Mouse (Mus musculus) heart, embryonic 15.5 days (tissue): Measurements from ENCODE around the gene Syngr2. TPM values are rescaled to one million over a fixed set of nuclear protein-coding genes. Genes with fewer than 3 reads are reported as not detected.
"Not testable (repeated sequence)": the region's sequence is repeated elsewhere in the genome, so short reads cannot be mapped to it uniquely, and the experiment has no call there.

Source experiments
- ATAC-seq: fragments of 200-750 bp; cut with Nextera tagmentation; replicated peaks from 2 replicates; pipeline ENCODE4 v1.8.0; 2017; ENCODE audit warnings: low read depth, moderate TSS enrichment; ENCODE audit not compliant: insufficient number of reproducible peaks, insufficient read depth, low FRiP score
- H3K27ac ChIP-seq: fragments of 300-500 bp; sonication (generic); 2 replicates; pipeline ENCODE4 v1.5.1; 2015; ENCODE audit warnings: mild to moderate bottlenecking, inconsistent platforms
- H3K27me3 ChIP-seq: fragments of 300-500 bp; sonication (generic); 2 replicates; pipeline ENCODE4 v1.6.1; 2015; ENCODE audit warnings: inconsistent platforms
- H3K36me3 ChIP-seq: fragments of 300-500 bp; sonication (generic); 2 replicates; pipeline ENCODE4 v1.6.1; 2015; ENCODE audit warnings: mild to moderate bottlenecking, inconsistent platforms
- H3K4me1 ChIP-seq: fragments of 300-500 bp; sonication (generic); replicated peaks from 2 replicates; pipeline ENCODE4 v1.6.1; 2015; ENCODE audit warnings: inconsistent platforms
- H3K4me2 ChIP-seq: fragments of 300-500 bp; sonication (generic); 2 replicates; pipeline ENCODE4 v1.6.1; 2015; ENCODE audit warnings: inconsistent platforms, mild to moderate bottlenecking, moderate library complexity
- H3K4me3 ChIP-seq: fragments of 300-500 bp; sonication (generic); 2 replicates; pipeline ENCODE4 v1.5.1; 2015; ENCODE audit warnings: mild to moderate bottlenecking, inconsistent platforms
- H3K9ac ChIP-seq: fragments of 300-500 bp; sonication (generic); 2 replicates; pipeline ENCODE4 v1.6.1; 2015; ENCODE audit warnings: mild to moderate bottlenecking, inconsistent platforms
- H3K9me3 ChIP-seq: fragments of 300-500 bp; sonication (generic); replicated peaks from 2 replicates; pipeline ENCODE4 v1.6.1; 2016; ENCODE audit warnings: inconsistent platforms
- WGBS: fragments of 180-500 bp; shearing (Covaris S2); methylation state at CpG from one replicate; pipeline ENCODE4 v1.1.7; 2015; ENCODE audit warnings: mixed read lengths; 5-methylcytosine and 5-hydroxymethylcytosine counted together
- polyA plus RNA-seq: library from polyadenylated mRNA; unstranded; fragments of >200 nt; fragmentation: Nextera tagmentation; extraction: Ambion mirVana; gene quantifications from 2 replicates; pipeline ENCODE4 v1.2.1, GENCODE M21; 2015

Gene Syngr2
- polyA plus RNA-seq, 1 experiment from 2014 or later = 84.6 TPM

DNA sequence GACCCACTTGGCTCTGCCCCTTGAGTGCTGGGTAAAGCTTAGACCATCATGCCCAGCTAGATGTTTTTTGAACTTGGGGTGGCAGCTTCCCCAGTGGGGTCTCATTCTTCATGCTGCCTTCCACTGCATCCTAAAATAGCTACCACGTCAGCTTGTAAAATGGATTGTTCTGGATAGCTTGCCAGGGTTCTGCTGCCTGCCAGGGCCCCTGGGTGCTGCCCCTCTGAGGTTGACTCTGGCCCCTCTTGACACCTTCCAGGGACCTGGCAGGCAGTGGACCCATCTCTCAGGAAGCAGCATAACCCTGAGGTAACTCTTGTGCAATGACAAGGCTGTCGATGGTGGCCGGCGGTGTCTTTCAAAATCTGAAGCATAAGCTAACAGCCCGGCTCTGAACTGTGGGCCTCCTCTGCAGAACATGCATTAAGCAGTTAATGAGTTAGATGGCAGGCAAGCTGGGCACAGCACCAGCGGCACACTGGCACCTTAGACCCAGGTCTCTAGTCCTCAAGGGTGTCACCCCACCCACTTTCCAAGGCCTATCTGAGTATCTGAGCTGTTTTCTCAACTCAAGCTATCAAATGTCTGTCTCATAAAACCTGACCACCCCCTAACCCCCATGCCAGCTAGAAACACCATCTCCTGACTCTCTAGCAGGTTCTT lies 5.4 kb downstream of the Syngr2 start:
- ATAC-seq = no peak
- Histone ChIP-seq H3K9ac (0 out of 2 replicates have a peak overlapping the region, but pooled peaks have one; percentile 0), H3K36me3 (peaks cover 58% of the 10 kb centered on the region), H3K9me3 (no peaks in the 10 kb centered on the region), H3K4me1 (peaks cover 60% of the 10 kb centered on the region), H3K27ac (peak overlapping the region; percentile 42), H3K4me2 (no peak overlapping the region), H3K4me3 (no peak overlapping the region), H3K27me3 (no peaks in the 10 kb centered on the region)
- WGBS = 74% methylated on average over 6 of the region's 6 CpGs

DNA sequence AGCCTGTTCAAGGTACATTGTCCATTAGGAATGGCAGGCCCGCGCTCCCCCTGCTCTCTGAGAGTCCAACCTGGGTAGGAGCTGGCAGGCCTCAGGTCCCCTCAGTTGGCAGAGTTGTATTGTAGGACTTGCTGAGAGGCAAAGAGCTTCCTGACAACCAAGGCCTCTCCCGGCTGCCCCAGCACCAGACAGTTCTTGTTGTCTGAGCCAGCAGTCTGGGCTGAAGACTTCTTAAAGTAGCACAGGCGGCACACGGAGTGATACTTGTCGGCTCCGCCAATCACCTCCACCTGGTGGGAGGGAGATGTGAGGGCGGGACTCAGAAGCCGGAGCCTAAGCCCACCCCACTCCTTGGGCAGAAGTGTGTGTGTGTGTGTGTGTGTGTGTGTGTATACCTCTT lies 6.4 kb downstream of the Syngr2 start:
- not testable (repeated sequence) for H3K27ac ChIP-seq, ATAC-seq
- H3K36me3 ChIP-seq = peaks cover 66% of the 10 kb centered on the region

DNA sequence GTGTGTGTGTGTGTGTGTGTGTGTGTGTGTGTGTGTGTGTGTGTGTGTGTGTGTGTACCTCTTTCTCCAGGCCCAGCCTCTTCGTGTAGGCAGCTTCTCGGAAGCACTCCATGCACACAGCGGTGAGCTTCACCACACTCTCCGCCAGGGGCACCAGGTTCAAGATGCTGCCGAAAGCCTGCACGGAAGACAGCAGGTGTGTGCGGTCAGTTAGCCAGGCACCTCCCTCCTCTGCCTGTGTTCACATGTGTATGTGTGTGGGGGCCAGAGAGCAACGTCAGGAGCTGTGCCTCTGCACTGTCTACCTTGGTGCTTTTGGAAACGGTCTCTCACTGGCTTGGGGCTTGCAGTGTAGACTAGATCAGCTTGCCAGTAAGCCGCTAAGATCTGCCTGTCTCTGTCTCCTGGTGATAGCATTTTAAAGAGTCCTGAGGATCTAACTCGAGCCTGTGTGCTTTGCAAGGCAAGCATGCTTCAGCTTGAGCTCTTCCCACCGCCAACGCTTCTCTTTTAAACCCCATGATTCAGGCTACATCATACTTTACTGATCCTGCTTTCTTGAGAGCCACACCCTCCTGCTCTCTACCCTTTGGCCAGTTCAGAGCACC lies 7.0 kb downstream of the Syngr2 start:
- Histone ChIP-seq H3K9me3 (no peaks in the 10 kb centered on the region), H3K27me3 (no peaks in the 10 kb centered on the region), H3K4me1 (peaks cover 51% of the 10 kb centered on the region), H3K4me2 (no peak overlapping the region), H3K36me3 (peaks cover 72% of the 10 kb centered on the region), H3K9ac (no peak overlapping the region), H3K4me3 (no peak overlapping the region), H3K27ac (no peak overlapping the region)
- ATAC-seq = no peak
- 83% methylated on average over 13 of the region's 13 CpGs for WGBS

More for the DNA sequence above, 6.4 kb downstream of the Syngr2 start:
- not testable (repeated sequence) for H3K4me3 ChIP-seq, H3K27me3 ChIP-seq, H3K9ac ChIP-seq, H3K9me3 ChIP-seq, H3K4me2 ChIP-seq
- WGBS = 76% methylated on average over 9 of the region's 9 CpGs
- H3K4me1 ChIP-seq = peaks cover 58% of the 10 kb centered on the region

DNA sequence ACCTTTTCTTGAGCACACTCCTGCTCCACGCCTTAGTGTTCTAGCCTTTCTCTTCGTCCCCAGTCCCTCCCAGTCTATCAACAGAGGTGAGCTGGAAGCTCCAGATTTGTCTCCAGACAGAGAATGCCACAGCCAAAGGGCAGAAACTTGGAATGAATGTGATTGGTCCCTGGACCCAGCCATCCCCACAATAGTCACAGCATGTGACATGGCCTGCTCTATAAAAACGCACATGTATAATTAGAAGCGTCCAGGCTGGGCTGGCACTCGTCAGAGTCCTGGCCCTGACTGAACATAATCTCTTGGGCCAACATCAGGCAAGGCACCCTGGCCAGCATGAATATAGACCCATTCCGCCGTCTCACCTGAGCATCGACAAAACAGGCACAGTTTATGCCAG lies 9.6 kb downstream of the Syngr2 start:
- WGBS = 49% methylated on average over 8 of the region's 8 CpGs
- H3K4me3 ChIP-seq = no peak overlapping the region
- no peak overlapping the region for H3K9ac ChIP-seq
- ATAC-seq = peak; percentile 77
- peaks cover 63% of the 10 kb centered on the region for H3K36me3 ChIP-seq
- peaks cover 70% of the 10 kb centered on the region for H3K4me1 ChIP-seq
- H3K4me2 ChIP-seq = peak overlapping the region; percentile 17; the same call in 1 of the 2 replicates
- H3K27me3 ChIP-seq = no peaks in the 10 kb centered on the region
- H3K27ac ChIP-seq = peak overlapping the region; percentile 89
- no peaks in the 10 kb centered on the region for H3K9me3 ChIP-seq

DNA sequence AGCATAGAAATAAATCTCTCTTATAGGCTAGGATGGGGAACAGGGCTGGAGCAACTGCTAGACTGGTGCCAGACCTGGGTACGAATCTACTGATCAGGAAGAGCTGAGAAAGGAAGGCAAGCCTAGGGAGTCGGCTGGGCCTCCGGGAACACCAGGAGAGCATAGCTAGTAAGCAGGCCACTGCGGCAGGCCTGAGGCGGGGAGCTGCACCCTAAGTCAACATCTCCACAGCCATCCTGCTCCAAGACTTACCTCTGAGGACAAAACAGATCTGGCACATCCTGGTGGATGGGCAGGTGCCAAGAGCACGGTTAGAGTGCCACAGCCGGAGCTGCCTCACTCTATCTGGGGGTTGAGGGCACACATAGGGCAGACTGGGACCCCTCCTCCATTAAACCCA lies 10.7 kb downstream of the Syngr2 start:
- Histone ChIP-seq H3K9me3 (no peaks in the 10 kb centered on the region), H3K36me3 (peaks cover 54% of the 10 kb centered on the region), H3K4me1 (peaks cover 68% of the 10 kb centered on the region), H3K27ac (peak overlapping the region; percentile 89), H3K9ac (no peak overlapping the region), H3K4me3 (no peak overlapping the region), H3K4me2 (no peak overlapping the region), H3K27me3 (no peaks in the 10 kb centered on the region)
- no peak for ATAC-seq
- whole genome bisulfite sequencing = 87% methylated on average over 7 of the region's 7 CpGs

DNA sequence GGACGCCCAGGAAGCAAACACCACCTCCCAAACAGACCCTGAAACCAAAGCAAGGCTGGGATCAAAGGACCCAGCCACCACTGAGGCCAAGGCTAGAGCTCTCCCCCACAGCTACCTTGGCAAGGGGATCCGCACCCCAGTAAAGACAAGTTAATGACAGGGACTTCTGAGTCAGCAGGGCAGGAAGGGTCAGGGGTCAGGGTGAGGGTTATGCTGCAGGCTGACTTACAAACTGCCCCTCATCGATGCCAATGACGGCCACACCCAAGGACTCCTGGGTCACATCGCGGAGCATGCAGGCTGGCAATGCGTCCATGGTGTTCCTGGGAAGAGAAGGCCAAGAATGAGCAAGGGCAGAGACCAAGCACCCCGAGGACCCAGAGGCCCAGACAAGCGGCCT lies 12.4 kb downstream of the Syngr2 start:
- H3K27me3 ChIP-seq = no peaks in the 10 kb centered on the region
- no peak for ATAC-seq
- WGBS = 86% methylated on average over 9 of the region's 9 CpGs
- H3K9ac ChIP-seq = no peak overlapping the region
- H3K27ac ChIP-seq = no peak overlapping the region
- H3K4me2 ChIP-seq = no peak overlapping the region
- H3K4me3 ChIP-seq = no peak overlapping the region
- no peaks in the 10 kb centered on the region for H3K9me3 ChIP-seq
- H3K4me1 ChIP-seq = peaks cover 75% of the 10 kb centered on the region
- peaks cover 42% of the 10 kb centered on the region for H3K36me3 ChIP-seq

DNA sequence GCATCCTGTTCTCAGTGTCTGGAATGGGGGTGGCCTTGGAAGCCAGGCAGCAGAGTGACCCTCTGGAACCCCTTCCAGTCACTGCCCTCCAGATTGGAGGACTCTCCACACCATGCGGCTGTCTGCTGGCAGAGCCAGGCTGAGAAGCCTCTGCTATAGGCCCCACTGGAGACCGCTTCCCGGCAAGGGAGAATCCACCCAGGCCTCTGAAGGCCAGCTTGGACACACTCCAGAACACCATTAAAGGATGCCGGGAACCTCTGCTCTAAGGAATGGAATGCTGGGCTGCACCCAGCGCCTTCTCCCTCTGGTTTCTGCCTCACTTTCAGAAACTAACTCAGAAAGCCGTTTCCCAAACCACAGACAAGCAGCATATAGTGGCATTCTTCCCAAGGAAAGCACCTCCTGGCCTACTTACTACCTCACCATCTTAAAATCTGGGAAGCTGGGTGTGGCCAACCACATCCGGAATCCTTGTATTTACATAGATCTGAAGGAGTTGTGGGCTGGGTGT lies 13.3 kb downstream of the Syngr2 start:
- no peak for ATAC-seq
- Histone ChIP-seq H3K4me2 (peak overlapping the region; percentile 33), H3K9ac (no peak overlapping the region), H3K27me3 (no peaks in the 10 kb centered on the region), H3K9me3 (no peaks in the 10 kb centered on the region), H3K4me1 (peaks cover 84% of the 10 kb centered on the region), H3K36me3 (peaks cover 33% of the 10 kb centered on the region), H3K27ac (peak overlapping the region; percentile 95), H3K4me3 (no peak overlapping the region)
- WGBS = 29% methylated on average over 7 of the region's 7 CpGs

DNA sequence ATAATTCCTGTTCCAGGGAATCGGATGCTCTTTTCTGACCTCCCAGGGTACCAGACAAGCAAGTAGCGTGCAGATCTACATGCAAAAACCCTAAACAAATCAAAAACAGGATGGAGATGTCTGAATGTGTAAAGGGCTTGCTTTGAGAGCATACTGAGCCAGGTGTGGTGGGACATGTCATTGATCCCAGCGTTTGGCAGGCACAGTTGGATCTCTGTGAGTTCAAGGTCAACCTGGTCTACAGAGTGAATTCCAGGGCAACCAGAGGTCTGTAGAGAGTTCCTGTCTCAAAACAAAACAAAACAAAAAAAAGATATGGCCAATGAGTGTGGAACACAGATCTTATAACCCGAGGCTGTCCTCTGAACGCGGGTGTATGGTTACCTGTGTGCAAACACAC lies 13.9 kb downstream of the Syngr2 start:
- H3K27me3 ChIP-seq = no peaks in the 10 kb centered on the region

DNA sequence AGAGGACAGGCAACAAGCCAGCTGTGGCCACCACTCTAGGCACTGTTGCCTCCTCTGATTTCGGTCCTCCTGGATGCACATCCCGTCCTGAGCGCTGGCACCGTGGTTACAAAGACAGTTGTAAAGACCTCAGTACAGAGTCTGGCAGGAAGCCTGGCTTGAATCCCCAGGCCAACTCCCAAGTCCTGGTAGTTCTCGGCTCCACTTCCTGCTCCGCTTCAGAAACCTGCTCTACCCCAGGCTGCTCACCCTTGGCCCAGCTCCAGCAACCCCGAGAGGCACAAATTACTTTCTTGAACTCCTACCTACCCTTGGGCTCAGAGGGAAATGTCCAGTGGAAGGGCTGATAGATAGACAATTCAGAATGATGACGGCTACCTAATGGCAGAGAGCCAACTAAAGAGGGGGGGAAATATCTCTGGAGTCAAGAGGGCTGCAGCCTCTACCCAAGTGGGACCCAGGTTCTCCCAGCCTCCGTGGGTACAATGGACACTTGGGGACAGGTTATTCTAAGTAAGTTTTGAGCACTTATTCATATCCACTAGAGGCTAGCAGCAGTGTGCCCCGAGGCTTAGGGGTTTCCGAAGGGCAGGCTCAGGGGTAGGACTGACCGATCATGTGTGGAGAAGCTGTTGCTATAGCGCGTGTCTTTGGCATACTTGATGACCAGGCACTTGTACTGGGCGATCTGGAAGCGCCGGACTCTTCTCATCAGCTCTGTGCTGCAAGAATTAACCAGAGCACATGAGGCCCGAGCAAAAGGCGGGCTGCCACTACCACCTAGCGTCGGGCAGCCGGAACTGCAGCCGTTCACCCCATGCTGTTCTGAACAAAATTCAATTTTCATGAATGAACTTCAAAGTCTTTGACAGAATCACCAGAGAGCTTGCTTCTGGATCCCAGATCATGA lies 14.8 kb downstream of the Syngr2 start:
- 8% methylated on average over 23 of the region's 23 CpGs for WGBS

More for the DNA sequence above, 13.9 kb downstream of the Syngr2 start:
- no peak overlapping the region; the same call in 1 of the 2 replicates for H3K4me3 ChIP-seq
- peak overlapping the region; percentile 92 for H3K4me2 ChIP-seq
- H3K4me1 ChIP-seq = peaks cover 84% of the 10 kb centered on the region
- no peak overlapping the region for H3K9ac ChIP-seq
- WGBS = 85% methylated on average over 6 of the region's 6 CpGs
- H3K27ac ChIP-seq = peak overlapping the region; percentile 95
- no peak for ATAC-seq
- H3K36me3 ChIP-seq = peaks cover 26% of the 10 kb centered on the region
- no peaks in the 10 kb centered on the region for H3K9me3 ChIP-seq

DNA sequence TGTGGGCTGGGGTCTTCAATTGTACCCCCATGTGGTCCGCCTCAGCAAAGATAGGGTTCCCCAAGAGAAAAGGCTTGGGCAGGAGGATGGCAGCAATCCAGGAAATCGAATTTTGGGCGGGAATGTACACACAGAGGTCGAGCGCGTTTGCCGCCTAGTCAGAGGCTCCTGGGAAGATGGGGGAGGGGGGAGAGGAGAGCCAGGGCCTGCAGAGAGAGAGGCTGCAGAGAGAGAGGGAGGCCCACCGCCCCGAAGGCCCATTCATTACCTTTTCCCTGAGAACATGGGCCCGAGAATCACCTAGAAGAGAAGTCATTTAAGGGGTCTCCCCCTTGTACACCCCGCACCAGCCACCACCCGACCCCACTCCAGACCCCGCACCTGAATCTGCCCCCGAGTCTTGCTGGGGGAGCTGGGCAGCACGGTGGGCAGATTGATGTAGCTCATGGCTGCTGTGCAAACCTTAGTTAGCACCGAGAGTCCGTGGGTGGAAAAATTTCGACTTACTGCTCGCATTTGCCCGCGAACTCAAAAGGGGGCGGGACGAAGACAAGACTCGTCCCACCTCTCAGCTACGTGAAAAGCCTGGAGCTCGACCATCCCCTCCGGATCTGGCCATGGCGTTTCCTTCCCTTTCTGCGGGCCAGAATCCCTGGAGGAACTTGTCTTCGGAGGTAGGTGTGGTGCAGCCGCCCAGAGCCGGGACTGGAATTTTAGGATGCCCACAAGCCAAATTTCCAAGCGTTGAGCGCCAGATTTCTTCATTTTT lies 16.0 kb downstream of the Syngr2 start, which contains the start of the genes Afmid and Tk1:
Gene Afmid (plus strand): TSS at position 592 of the 769 bp plus-strand sequence.
Gene Tk1 (minus strand): TSS at position 760 of the 769 bp plus-strand sequence.
- Histone ChIP-seq H3K4me2 (peak within 1 kb of the TSS; percentile 92), H3K9ac (peak within 1 kb of the TSS; percentile 73), H3K36me3 (peaks cover 21% of the 10 kb centered on the region), H3K27ac (peak within 1 kb of the TSS; percentile 95), H3K4me1 (peaks cover 87% of the 10 kb centered on the region), H3K4me3 (peak within 1 kb of the TSS; percentile 65), H3K27me3 (no peaks in the 10 kb centered on the region), H3K9me3 (no peaks in the 10 kb centered on the region)
- ATAC-seq = peak; percentile 19; the same call in 1 of the 2 replicates
- WGBS = under 1% methylated on average over 34 of the region's 34 CpGs

More for the DNA sequence above, 14.8 kb downstream of the Syngr2 start:
- Histone ChIP-seq H3K36me3 (peaks cover 26% of the 10 kb centered on the region), H3K9ac (peak overlapping the region; percentile 73), H3K4me3 (peak overlapping the region; percentile 65), H3K4me1 (peaks cover 87% of the 10 kb centered on the region), H3K27ac (peak overlapping the region; percentile 95), H3K27me3 (no peaks in the 10 kb centered on the region), H3K9me3 (no peaks in the 10 kb centered on the region), H3K4me2 (peak overlapping the region; percentile 92)
- peak; percentile 67 for ATAC-seq
